Mouse (Mus musculus) gastrocnemius, postnatal 25 days (tissue): ENCODE measurements at regions not wholly inside any gene's neighbourhood (a gene's known extent, or its start where the extent isn't known, plus 50 kb on each side); places are given as distances from the start of the nearest gene placed in this dataset.

Experiments
- DNase-seq: peaks from one replicate; pipeline ENCODE4 v3.0.0; 2022

DNA sequence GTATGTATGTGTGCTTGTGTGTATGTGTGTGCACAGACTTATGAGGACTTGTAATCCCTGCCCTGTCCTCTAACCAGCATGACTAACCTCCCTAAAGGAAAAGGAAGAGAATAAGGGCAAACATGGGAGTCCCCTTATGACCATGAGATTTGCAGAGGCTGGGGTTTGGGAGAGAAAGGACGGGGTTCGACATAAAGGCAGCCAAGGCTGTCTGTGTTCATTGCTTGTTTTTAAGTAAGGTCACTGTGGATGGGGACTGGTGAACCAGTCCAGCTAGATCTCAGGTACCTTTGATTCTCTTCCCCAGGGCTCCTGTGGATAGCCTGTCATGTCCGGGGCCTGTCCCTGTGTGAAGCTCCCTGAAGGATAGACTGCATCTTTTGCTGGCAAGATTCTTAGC lies 55.6 kb downstream of the Irf2bp2 start:
- no peak for DNase-seq

DNA sequence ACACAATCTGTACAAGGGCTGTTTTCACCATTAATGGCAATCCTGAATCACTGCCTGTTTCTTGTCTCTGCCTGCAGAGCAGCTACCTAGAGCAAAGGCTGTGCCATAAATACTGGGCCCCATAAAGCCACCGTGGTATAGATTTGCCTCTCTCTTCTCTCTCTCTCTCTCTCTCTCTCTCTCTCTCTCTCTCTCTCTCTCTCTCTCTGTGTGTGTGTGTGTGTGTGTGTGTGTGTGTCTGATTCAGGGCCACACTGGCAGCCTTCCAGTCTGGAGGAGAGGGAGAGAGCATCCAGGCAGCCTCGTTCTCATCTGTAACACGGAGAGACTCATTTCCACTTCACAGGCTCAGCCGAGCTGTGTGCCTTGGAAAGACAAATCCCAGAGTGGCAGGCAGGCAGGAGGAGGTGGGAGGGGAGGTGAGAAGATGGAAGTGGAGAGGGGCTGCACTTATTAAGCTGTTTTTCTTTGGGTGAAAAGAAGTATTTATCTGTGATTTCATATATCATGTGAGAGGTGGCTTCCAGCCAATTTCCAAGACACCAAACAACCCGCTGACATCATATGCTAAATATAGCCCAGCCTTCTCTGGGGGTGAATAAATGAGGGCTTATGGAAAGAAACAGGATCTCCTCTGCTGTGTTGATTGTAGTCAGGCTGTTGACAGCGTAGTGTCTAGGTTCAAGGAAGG lies 56.7 kb downstream of the Irf2bp2 start:
- DNase-seq, result peak; percentile 41

DNA sequence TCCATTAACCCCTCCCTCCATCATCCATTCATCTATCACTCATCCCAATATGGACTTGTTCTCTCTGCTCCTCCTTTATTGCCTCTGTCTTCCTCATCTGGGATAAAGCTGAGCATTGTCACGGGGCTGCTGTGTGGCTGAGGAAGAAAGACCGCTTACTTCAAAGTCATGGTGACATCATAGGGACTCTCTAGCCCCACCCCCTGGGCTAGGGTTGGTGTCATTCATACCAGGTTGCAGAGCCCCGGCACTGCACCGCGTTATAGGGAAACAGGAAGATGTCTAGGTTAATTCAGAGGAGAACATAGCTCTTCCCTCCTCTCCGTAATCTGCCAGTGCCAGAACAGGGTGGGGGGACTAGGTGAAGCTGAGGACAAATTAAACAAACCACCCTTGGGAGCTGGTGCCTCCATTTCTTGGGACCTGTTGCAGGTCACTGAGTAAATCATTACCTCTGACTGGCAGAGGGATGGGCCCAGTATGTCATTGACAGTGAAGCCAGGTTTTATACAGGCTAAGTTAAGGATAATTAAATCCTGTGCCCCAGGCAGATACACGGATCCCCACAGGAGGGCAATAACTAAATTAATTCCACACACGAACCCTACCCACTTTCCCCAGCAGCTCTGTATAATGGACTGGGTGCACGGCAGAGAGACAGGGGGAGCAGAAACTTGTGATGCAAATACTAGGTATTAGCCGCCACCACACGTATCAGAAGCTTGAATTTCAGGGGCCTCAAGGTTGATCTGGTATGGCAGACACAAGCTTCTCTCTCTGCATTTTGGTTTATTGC lies 57.5 kb downstream of the Irf2bp2 start:
- no peak for DNase-seq

DNA sequence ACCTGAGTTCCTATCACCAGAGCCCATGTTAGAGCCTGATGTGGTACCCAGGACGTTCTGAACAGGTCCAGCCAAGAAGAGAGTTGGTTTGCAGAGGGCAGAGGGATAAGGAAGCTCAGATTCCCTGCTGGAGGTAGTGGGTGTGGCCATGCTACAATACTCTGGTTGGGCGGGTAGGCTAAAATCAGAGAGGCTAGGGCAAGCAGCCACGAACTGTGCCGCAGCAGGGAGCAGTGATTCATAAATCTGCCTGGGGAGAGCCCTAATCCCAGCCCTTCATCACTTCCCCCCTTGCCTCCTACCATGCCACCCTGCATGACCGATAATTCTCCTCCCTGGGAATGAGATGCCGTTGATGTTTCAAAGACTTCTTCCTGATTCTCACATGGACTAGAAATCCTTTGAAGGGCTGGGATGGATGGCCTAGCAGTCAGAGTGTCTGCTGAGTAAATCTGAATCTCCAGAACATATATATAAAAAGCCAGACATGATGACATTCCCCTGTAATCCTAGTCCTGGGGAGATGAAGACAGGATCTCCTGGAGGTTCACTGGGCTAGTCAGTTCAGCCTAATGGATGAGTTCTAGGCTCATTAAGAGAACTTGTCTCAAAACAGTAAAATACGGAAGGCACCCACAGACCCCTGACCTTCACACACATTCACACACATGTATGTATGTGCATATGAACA lies 57.6 kb upstream of the Tarbp1 start:
- DNase-seq, result peak; percentile 66

DNA sequence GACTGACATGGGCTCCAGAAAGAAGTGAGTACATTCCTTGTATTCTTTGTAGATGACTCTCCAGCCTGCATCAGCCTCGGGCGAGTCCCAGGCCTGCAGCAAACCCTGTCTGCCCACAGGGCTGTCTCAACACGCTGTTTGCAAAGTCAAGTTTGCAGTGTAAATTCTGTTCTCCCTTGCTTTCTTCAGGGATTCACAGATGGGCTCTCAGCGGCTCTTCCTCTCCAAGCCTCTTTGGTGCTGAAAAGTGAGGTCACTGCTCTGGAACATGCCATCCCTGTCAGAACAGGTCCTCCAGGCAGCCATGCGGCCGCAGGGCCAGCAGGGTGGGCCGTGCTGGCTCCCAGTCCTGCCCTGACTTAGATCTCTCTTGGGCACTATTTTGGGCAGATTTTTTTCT lies 56.6 kb upstream of the Tarbp1 start:
- no peak for DNase-seq

DNA sequence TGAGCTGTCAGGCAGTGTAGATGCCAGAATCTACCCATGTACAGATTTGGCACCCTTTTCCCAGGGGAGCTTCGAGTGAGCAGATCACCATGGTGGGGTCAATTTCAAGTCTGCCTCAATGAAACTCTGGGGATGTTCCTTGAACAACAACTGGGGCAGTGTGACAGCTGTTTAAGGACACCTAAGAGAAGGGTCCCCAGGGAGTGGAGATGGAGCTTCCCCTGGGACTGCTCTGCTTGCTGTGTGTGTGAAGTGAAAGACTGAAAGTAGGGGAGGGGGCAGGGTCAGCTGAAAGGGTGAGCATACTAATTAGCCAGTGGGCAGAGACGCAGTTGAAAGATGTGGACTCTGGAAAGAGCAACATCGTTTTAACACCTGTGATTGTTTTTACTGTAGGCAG lies 54.5 kb upstream of the Tarbp1 start:
- no peak for DNase-seq

DNA sequence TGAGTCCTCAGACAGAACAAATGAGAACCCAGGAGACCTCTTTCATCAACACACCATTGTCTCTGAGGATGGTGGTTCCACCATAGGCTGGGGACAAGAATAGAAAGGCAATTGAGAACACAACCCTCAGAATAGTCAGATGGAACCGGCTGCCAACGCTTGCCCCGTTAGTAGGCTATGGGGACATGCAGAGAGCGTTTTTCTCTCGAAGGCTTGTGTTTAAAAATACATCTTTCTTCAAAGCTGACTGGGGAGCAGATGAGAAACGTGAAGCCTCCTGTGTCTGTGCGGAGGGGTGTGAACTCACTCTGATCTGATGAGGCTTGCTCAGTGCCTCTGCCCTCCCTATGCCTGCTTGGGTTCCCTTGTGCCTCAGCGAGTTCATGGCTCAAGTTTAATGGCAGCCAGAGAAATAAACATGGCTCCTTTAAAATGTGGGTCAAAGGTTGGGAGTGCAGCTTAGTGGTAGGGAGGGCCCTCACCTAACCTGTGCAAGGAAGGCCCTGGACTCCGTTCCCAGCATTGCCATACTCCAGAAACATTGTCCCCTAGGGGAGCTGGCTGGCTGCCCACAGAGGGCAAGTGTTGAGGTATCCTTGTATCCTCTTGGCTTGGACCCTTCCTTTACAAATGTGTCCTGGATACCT lies 53.7 kb upstream of the Tarbp1 start:
- DNase-seq, result no peak

DNA sequence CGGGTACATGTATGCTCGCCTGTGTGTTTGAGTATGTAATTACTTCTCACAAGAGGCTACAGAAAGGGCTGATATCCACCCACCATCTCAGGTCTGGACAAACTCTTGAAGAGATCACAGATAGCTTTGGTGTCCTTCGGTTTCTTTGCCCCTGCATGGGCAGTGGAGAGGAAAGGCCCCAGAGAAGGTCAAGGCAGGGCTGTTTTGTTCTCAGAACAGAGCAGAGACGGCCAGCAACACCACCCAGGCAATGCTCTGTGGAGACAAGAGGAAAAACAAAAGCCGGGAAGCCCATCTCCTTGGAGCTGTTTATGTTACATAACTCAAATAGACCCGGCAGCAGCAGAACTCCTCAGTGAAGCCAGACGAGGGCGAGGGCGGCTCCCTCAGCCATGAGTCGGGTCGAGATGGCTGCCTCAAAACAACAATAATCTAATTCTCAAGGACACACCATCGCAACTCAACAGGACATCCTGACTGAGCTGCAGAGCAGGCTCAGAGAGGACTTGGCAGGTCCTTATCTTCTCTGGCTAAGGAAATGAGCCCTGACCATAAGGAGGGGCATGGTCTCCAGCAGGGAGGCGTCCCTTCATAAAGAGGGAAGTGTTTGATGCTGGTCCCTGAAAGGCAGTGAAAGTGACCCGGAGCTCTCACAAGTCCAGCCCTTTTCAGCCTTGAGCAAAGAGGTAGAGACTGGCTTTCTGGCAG lies 52.2 kb upstream of the Tarbp1 start:
- DNase-seq, result peak; percentile 79

DNA sequence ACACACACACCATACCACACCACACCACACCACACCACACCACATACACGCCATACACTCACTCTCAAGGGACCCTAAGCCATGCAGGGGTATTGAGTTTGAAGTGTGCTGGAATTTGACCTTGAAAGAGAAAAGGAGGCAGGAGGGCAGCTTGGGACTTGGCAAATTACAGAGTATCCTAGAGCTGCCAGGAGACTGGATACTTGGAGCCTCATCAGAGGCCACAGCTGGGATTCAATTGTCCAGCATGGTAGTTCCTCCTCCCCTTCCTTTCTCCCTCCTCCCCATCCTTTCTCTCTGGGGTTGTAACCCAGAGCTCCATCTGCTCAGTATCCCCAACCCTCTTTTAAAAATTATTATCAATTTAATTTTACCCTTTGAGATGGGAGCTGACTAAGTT lies 50.7 kb upstream of the Tarbp1 start:
- DNase-seq, result peak; percentile 51
